Mouse (Mus musculus): ENCODE data around the gene Acd.

- no peak for TF ChIP-seq CTCF (IDR thresholded peaks at IDR 0.05; ENCODE audit: low read depth)
- no peak for TF ChIP-seq EP300 (IDR thresholded peaks at IDR 0.05; ENCODE audit: low read depth)
Measured at GRCm38 (mm10) chr8:105739216-105739615, 38.3 kb upstream of the Acd start.

Measured in liver, postnatal 0 days (tissue).